Mouse (Mus musculus) splenic B cell, adult 2 months (primary cell): ENCODE measurements at regions not wholly inside any gene's neighbourhood (a gene's known extent, or its start where the extent isn't known, plus 50 kb on each side); places are given as distances from the start of the nearest gene placed in this dataset.
A peak's percentile ranks its signal among the peaks of the same experiment; 100 is the strongest.

ENCODE experiments used
- DNase-seq: peaks from one replicate; pipeline ENCODE4 v3.0.0-alpha.2; 2011; ENCODE audit warnings: low read depth, low spot score
- H3K27me3 ChIP-seq: 2 replicates; pipeline ENCODE4 v1.6.1; 2012; ENCODE audit warnings: mild to moderate bottlenecking, low read length, moderate library complexity, mixed read lengths; ENCODE audit not compliant: control insufficient read depth, poor library complexity, insufficient read depth, severe bottlenecking
- H3K36me3 ChIP-seq: 2 replicates; pipeline ENCODE4 v1.6.1; 2012; ENCODE audit warnings: mild to moderate bottlenecking, low read length, moderate library complexity, mixed read lengths; ENCODE audit not compliant: control insufficient read depth, poor library complexity, insufficient read depth, severe bottlenecking

- H3K36me3 ChIP-seq = no peaks in the 10 kb centered on the region
- H3K27me3 ChIP-seq = no peaks in the 10 kb centered on the region
- no peak for DNase-seq
These were observed 145.5 kb downstream of the Lca5 start for GRCm38 (mm10) chr9:83295453-83295852.

GRCm38 (mm10) chr9:83294441-83294840 is 146.5 kb downstream of the Lca5 start:
- Histone ChIP-seq H3K27me3 (no peaks in the 10 kb centered on the region), H3K36me3 (no peaks in the 10 kb centered on the region)
- no peak for DNase-seq

- Histone ChIP-seq H3K27me3 (no peaks in the 10 kb centered on the region), H3K36me3 (no peaks in the 10 kb centered on the region)
- DNase-seq = peak; percentile 7
These were observed 137.6 kb upstream of the Hmgn3 start for GRCm38 (mm10) chr9:83284097-83284496.

GRCm38 (mm10) chr9:83283662-83284061 is 137.2 kb upstream of the Hmgn3 start:
- DNase-seq = no peak
- no peaks in the 10 kb centered on the region for H3K27me3 ChIP-seq

DNA sequence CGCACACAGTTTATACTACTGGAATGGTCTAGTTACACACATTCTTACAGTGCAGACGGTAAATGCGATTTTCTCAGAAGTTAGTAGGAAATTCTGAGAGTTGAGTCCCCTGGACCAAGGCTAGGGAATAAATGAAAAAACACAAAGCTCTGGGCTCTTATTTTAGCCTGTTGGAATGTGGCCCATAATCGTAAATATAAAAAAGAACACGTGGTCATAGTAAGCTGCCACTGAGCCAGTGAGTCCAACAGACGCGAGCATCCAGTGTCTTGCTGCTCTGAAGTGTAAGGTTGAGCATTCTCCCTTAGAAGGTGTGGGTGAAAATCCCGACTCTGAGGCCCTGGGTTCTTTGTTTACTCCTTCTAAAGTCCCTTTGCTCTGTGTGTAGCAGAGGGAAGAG is 136.8 kb upstream of the Hmgn3 start:
- no peaks in the 10 kb centered on the region for H3K27me3 ChIP-seq
- no peak for DNase-seq
- H3K36me3 ChIP-seq = no peaks in the 10 kb centered on the region

More at GRCm38 (mm10) chr9:83283662-83284061, 137.2 kb upstream of the Hmgn3 start:
- H3K36me3 ChIP-seq = no peaks in the 10 kb centered on the region

GRCm38 (mm10) chr9:83277791-83278190 is 131.3 kb upstream of the Hmgn3 start:
- Histone ChIP-seq H3K27me3 (no peaks in the 10 kb centered on the region), H3K36me3 (no peaks in the 10 kb centered on the region)
- DNase-seq = peak; percentile 47

- H3K36me3 ChIP-seq = no peaks in the 10 kb centered on the region
- DNase-seq = no peak
- H3K27me3 ChIP-seq = no peaks in the 10 kb centered on the region
These were observed 130.9 kb upstream of the Hmgn3 start for GRCm38 (mm10) chr9:83277356-83277755.

- Histone ChIP-seq H3K36me3 (no peaks in the 10 kb centered on the region), H3K27me3 (no peaks in the 10 kb centered on the region)
- no peak for DNase-seq
These were observed 129.8 kb upstream of the Hmgn3 start for GRCm38 (mm10) chr9:83276291-83276690.

- no peaks in the 10 kb centered on the region for H3K36me3 ChIP-seq
- no peak for DNase-seq
- H3K27me3 ChIP-seq = no peaks in the 10 kb centered on the region
These were observed 127.0 kb upstream of the Hmgn3 start for GRCm38 (mm10) chr9:83273361-83273975.

GRCm38 (mm10) chr9:83265736-83266135 is 119.3 kb upstream of the Hmgn3 start:
- Histone ChIP-seq H3K27me3 (no peaks in the 10 kb centered on the region), H3K36me3 (no peaks in the 10 kb centered on the region)
- DNase-seq = peak; percentile 8

GRCm38 (mm10) chr9:83259511-83259910 is 113.0 kb upstream of the Hmgn3 start:
- Histone ChIP-seq H3K27me3 (no peaks in the 10 kb centered on the region), H3K36me3 (no peaks in the 10 kb centered on the region)
- DNase-seq = no peak

GRCm38 (mm10) chr9:83258986-83259385 is 112.5 kb upstream of the Hmgn3 start:
- no peak for DNase-seq
- no peaks in the 10 kb centered on the region for H3K36me3 ChIP-seq
- H3K27me3 ChIP-seq = no peaks in the 10 kb centered on the region

- H3K27me3 ChIP-seq = no peaks in the 10 kb centered on the region
- H3K36me3 ChIP-seq = no peaks in the 10 kb centered on the region
- no peak for DNase-seq
These were observed 112.0 kb upstream of the Hmgn3 start for GRCm38 (mm10) chr9:83258476-83258875.

GRCm38 (mm10) chr9:83254356-83254755 is 107.9 kb upstream of the Hmgn3 start:
- Histone ChIP-seq H3K27me3 (no peaks in the 10 kb centered on the region), H3K36me3 (no peaks in the 10 kb centered on the region)
- DNase-seq = no peak

DNA sequence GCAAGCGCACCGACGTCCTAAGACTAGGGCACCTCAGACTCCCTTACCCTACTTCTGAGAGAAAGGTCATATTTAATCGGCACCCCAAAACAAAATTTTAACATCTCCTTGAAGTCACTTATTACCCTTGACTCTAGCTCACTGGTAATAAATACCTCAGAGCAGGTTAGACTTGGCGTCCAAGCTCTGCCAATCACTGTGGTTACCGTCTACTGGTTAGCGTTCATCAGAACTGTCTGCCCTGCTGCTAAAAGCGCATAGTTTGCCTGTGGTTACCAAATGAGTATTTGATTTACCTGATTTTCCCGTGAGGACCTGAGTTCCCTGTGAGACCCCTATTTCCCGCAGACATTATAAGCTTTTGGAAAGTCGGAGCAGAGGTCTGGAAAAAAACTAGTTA is 107.3 kb upstream of the Hmgn3 start:
- no peaks in the 10 kb centered on the region for H3K36me3 ChIP-seq
- H3K27me3 ChIP-seq = no peaks in the 10 kb centered on the region
- DNase-seq = no peak

DNA sequence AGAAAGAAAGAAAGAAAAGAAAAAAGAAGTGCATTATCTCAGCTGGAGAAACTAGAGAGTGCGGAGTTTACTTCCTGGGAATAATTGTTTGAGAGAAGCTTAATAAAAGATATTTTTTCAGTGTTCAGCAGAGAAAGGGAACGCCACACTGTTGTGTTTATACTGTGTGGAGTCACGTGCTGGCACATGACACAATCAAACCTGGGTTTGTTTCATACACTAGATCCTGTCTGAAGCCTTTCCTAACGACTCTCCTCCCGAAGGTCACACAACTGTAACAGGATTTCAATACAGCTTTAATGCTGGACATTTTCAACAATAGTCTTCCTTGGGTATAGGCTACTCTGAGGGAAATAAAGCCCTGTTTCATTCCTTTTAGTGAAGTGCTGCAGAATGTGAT is 105.3 kb upstream of the Hmgn3 start:
- H3K36me3 ChIP-seq = no peaks in the 10 kb centered on the region
- no peak for DNase-seq
- no peaks in the 10 kb centered on the region for H3K27me3 ChIP-seq
